Mouse (Mus musculus) cerebellum, adult 11-12 months (tissue): Measurements from ENCODE around the gene Smim15.
A peak's percentile ranks its signal among the peaks of the same experiment; 100 is the strongest.

Experiments used
- DNase-seq: peaks from one replicate; pipeline ENCODE4 v3.0.0; 2022

Smim15 gene

GRCm38 (mm10) chr13:108044222-108044941 is at the start of gene Smim15:
TSS of gene Smim15 (plus strand) at chr13:108044446.
- DNase-seq = peak; percentile 84

DNA sequence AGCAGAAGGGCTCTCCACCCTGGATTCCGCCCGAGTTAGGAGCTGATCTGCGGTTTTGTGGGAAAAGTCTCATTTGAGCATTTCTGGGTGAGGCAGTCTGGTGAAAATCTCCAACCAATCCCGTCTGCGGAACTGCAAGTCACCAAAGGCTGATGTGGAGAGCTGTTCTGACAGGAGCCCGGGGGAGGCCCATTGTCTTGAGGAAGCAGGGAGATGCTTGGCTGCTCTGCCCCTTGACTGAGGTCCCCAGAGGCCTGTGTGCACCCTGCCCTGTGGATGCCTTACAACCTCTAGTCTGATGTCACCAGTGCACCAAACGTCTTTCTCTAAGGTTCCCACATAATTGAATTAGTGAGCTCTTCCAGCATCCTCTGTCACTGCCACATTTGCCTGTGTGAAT is 49.0 kb upstream of the Smim15 start:
- DNase-seq = no peak

GRCm38 (mm10) chr13:107996301-107996700 is 47.9 kb upstream of the Smim15 start:
- no peak for DNase-seq

- no peak for DNase-seq
Measured at GRCm38 (mm10) chr13:108007861-108008260, 36.4 kb upstream of the Smim15 start.

- DNase-seq = no peak
Measured at GRCm38 (mm10) chr13:108013110-108013509, 31.1 kb upstream of the Smim15 start.

DNA sequence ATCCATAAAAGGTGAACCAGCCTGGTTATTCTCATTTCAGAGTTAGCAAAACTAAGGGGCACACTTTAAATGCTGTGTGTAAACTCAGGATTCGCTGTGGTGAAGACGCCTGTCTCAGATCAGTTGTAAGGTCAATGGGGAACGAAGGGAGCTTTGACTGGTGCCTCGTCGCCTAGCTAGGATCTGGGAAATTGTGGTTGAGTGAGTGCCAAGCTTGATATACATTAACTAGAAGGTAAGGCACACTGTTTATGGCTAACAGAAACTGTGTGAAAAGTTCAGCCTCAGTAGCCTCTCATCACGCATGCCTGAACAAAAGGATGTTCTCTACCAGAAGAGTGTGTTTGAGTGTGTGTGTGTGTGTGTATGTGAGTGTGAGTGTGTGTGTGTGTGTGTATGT is 30.4 kb upstream of the Smim15 start:
- no peak for DNase-seq

- DNase-seq = no peak
Measured at GRCm38 (mm10) chr13:108015166-108015565, 29.1 kb upstream of the Smim15 start.

DNA sequence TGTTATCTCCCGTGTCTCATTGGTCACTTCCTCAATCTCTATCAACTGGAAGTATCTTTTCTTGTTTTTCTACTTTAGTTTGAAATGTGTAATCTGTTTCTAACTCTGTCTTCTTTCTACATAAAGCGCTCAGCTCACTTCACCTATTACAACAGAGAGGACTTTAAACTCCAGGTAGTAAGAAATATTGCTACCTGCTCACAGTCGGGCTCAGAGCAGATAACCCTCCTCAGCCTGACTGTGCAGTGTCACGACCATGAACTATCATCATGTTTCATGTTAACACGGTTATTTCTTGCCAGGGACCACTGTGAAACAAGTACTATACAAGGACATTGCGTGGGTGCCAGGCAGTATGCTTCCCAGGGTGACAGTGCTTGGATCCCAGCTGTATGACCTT is 26.9 kb upstream of the Smim15 start:
- no peak for DNase-seq

GRCm38 (mm10) chr13:108025802-108026201 is 18.4 kb upstream of the Smim15 start:
- no peak for DNase-seq

GRCm38 (mm10) chr13:108032789-108033188 is 11.5 kb upstream of the Smim15 start:
- no peak for DNase-seq

- DNase-seq = no peak
Measured at GRCm38 (mm10) chr13:108039375-108039774, 4.9 kb upstream of the Smim15 start.

- no peak for DNase-seq
Measured at GRCm38 (mm10) chr13:108039902-108040301, 4.3 kb upstream of the Smim15 start.

DNA sequence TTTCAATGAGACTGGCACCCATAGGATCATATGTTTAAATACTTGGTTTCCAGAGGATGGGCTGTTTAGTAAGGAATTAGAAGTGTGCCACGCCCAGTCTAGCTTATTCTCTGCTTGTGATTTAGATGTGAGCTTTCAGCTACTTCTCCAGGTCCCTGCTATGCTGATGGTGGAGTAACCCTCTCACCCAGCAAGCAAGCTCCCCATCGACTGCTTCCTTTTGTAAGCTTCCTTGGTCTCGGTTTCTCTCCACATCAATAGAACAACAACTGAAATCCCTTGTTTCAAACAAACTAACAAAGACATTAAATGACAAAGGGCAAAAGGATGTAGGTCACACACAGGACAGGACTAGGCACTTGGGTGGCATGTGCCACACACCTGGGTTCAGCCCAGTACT is 3.8 kb upstream of the Smim15 start:
- no peak for DNase-seq

- DNase-seq = peak; percentile 52
Measured at GRCm38 (mm10) chr13:108041358-108041757, 2.9 kb upstream of the Smim15 start.

- DNase-seq = peak; percentile 13
Measured at GRCm38 (mm10) chr13:108043431-108044221, 620 bp upstream of the Smim15 start.

GRCm38 (mm10) chr13:108045646-108046045 is 1.4 kb downstream of the Smim15 start:
- DNase-seq = no peak

- no peak for DNase-seq
Measured at GRCm38 (mm10) chr13:108046071-108046470, 1.8 kb downstream of the Smim15 start.

DNA sequence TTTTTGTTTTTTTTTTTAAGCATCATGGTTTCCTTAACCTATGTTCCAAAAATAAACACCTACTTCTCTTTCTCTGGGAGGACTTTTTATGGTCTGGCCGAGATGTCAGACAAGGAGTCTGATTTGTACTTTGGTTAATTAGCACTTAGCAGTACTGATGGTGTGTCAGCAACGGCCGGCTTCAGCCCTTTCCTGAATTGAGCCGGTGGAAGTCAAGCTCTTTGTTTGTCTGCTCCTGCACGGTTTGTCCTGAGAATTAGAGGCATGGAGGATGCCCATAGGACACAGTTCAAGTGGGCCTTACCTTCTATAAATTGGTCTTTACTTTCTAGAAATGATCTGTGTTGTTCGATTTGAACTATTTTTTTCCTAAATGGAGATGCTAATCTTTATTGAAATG is 2.6 kb downstream of the Smim15 start:
- DNase-seq = no peak

DNA sequence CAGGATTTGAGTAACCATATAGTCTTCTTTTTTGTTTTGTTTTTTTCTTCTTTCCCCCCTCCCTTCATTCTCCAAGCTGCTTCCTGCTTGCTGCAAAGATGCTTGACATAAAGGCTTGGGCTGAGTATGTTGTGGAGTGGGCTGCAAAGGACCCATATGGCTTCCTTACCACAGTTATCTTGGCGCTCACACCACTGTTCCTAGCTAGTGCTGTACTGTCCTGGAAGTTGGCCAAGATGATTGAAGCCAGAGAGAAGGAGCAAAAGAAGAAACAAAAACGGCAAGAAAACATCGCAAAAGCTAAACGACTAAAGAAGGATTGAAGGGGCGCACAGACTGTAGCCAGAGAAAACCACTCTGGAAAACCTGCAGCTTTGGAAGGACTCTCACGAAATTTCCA is 3.1 kb downstream of the Smim15 start:
- DNase-seq = no peak

DNA sequence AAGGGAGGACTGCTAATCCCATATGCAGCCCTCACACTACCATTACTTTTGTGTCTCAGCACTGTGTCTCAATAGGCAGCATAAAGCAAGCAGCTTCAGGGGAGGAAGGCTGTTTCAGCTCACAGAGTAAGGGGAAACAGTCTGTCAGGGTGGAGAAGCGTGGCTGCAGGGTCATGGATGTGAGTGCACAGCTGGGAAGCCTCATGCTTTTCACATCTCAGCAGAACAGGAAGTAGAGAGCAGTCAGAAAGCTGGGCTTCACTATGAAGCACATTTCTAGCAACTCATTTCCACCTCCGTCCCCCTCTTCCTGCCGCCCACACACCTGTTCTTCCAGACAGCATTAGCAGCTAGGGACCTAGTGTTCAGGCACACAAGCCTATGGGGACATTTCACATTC is 12.7 kb downstream of the Smim15 start:
- no peak for DNase-seq

DNA sequence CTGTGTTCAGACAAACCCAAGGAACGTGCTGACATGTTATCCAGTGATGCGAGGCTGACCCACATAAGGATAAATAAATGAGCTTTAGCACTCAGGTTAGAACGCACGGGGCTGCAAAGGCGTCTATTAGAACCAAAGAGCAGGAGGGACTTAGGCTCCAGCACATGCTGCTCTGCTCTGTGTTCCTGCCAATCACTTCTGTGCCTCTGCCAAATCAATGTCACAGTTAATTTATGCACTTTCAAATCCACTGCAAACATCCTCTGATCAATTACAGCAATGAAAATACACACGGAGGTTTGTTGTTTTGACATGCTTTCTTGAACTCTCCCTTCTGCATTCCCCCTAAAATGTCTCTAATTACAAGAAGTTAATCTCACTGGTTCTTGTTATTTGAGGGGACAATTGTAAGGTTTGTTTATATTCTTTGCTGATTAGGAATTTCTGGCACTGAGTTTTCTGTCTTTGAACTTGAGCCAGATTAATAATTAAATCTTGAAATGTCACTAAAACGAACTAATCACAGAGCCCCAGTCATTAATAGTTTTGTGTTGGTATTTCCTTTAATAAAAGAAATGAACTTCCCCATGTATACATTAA is 16.1 kb downstream of the Smim15 start:
- no peak for DNase-seq

GRCm38 (mm10) chr13:108060936-108061578 is 16.8 kb downstream of the Smim15 start:
- DNase-seq = no peak

DNA sequence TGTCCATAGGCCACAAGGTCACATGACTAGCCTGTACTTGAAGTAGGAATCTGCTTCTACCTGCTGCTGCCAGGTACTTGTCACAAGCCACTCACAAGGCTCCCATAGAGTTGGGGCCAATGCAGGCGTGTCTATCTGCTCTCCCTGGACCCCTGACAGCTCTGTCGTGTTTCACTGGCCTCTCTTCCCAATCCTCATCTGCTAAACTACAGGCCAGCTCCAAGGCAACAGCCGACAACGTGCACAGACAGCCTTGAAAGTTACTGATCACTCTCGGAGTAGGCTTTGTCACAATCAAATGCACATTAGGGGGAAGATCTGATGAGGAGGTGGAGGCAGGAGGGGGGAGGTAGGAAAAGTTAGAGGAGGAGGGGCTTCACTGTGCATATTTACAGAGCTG is 18.7 kb downstream of the Smim15 start:
- no peak for DNase-seq
